Mouse (Mus musculus): ENCODE measurements around the gene Fam234a.

Gene Fam234a

DNA sequence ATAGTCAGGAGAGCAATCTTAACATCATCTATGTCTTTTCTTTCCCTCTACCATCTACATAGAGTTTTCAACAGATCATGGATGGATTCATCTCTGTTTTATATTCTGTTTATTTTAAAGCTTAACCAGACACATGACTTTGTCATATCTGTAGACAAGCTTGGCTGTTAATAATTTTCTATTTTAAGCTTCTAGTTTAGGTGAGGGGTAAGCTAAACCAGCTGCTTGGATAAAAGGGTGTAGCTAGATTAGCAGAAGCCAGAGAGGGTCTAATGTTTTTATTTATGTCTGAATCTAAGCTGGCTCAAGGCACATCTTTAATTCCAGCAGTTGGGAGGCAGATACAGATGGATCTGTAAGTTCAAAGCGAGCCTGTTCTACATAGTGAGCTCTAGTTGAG, 81.3 kb downstream of the Fam234a start:
- no peak for DNase-seq
